Mouse (Mus musculus): ENCODE results near the gene Ddb1. TPM values are rescaled to one million over a fixed set of nuclear protein-coding genes. Genes with fewer than 3 reads are reported as not detected.

Gene Ddb1
- total RNA-seq, 1 experiment from 2014 or later: 253 TPM

DNA sequence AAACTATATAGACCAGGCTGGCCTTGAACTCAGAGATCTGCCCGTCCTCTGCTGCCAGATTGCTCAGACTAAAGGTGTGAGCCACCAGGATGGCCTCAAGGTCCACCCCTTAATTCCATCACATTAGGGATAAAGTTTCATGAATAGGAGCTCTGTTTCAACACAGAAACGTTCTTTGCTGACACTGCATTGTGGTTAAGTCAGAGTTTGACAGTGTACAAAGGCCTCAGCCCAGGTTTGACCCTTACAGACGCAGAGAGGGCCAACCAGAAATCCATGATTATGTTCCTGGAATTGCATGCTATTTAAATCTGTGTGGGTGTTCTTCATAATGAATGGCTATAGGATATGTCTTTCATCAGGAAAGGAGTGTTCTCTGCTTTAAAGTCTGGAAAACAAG is 14.8 kb upstream of the Ddb1 start:
- DNase-seq: no peak

DNA sequence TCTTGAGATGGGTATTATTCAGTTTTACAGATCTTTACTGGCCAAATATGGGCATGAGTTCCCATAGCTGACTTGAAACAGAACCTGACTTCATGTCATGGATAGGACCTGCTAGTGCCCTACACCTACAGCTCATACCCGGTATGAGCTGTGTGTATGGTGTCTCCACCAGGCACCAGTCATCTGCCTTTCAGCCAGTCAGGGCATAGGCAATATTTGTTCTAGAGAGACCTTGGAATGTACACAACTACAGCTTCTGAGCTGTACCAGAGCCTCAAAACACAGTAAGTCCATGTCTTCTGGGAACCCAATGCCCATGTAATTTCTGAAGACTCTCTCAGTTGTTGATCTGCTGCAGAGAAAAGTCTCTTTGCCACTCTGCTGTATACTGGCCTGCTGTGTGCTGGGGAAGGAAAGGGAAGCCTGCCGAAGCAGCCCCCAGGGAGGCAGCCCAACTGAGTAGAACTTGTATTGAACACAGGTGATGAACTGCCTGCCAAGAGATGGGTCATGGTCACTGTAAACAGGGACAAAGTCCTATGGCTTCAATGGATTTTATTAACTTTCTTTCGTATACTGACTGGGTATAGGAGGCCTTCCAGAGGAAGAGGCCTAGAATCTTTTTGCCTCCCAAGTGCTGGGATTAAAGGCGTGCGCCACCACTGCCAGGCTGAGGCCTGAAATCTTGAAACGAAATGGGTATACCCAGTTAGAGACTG is 13.3 kb upstream of the Ddb1 start:
- no peak for DNase-seq

- DNase-seq: peak; percentile 44
These were observed 6.9 kb upstream of the Ddb1 start for GRCm38 (mm10) chr19:10598188-10598587.

DNA sequence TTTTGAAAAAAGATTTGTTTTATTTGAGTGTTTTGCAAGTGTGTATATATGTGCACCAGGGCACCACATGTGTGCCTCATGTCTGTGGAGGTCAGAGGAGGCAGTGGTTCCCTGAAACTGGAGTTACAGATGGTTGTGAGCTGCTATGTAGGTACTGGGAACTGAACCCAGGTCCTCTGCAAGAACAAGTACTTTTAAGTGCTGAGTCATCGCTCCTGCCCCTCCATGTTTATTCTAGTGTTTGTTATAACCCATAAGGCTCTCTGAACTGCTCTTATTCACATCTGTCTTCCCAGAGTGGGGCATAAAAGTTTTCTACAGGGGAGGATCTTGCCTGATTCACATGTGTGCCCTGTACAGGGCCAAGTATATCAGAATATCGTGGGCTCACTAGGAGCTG is 5.5 kb upstream of the Ddb1 start:
- DNase-seq: no peak

- no peak for DNase-seq
These were observed 2.8 kb upstream of the Ddb1 start for GRCm38 (mm10) chr19:10602247-10602769.

DNA sequence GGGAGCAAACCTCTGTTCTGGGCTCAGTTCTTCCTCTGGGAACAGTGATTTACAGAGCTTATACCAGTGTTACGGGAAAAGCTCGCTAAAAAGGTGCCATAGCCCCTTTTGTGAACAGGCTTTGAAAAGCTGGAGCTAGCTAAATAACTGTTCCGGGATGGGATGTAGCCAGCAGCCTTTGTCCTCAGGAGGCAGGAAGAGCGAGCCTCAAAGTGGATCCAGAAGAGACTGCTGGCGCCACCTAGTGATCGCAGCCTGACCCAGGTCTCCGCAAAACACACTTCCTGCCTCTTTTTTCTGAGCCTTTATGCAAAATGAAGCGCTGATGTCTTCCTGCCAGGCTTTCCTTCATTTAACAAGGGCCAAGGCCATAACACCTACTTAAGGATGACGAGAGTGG is 2.3 kb upstream of the Ddb1 start:
- DNase-seq: peak; percentile 93

GRCm38 (mm10) chr19:10603660-10604523 is 1.2 kb upstream of the Ddb1 start:
- DNase-seq: no peak

DNA sequence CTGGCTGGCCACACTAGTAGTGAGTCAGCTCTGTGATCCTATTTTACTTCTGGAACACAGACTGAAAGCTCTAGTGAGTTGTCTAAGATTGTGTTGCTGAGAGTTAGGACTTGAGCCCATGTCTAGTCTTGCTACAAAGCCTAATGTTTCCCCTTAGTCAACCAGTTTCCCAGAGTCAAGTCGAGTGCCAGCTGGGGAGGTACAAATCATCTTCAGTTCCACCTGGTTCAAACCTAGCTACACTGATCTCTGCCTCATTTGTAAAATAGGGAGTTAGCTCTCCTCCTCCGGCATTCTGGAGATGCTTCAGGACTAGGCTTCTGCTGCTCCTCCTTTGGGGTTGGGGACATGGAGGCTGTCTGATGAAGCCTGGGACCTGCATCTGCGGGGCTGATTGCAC is 593 bp upstream of the Ddb1 start:
- DNase-seq: no peak

- DNase-seq: peak; percentile 32
These were observed 935 bp downstream of the Ddb1 start for GRCm38 (mm10) chr19:10605901-10606622.

DNA sequence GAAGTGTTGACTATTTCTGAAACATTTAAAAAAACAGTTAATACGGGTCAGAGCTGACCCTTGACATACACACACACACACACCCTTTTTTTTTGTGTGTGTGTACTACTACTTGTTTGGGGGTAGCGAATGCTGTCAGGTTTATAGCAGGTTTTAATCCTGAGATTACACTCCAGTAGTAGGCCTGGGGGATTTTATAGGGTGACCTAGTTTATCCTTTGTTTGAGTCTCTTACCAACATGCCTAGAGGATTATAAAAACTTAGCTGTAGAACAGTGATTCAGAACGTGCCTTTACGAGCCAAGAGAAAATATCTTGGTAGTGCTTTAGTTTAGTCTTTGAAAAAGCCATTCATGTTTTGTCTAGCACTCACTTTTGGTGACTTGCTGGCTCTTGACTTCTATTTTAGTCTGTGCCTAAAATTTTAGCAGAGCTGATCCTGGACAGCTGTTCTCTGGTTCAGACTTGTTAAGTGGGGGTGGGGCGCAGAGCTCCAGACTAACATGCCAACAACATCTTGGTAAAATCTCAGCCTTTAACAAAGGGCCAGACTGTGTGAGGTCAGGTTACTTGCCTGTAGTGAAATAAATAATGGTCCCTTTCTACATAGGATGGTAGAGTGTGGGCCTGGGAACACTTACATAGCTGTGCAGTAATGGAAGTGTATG is 3.6 kb downstream of the Ddb1 start:
- DNase-seq: no peak

DNA sequence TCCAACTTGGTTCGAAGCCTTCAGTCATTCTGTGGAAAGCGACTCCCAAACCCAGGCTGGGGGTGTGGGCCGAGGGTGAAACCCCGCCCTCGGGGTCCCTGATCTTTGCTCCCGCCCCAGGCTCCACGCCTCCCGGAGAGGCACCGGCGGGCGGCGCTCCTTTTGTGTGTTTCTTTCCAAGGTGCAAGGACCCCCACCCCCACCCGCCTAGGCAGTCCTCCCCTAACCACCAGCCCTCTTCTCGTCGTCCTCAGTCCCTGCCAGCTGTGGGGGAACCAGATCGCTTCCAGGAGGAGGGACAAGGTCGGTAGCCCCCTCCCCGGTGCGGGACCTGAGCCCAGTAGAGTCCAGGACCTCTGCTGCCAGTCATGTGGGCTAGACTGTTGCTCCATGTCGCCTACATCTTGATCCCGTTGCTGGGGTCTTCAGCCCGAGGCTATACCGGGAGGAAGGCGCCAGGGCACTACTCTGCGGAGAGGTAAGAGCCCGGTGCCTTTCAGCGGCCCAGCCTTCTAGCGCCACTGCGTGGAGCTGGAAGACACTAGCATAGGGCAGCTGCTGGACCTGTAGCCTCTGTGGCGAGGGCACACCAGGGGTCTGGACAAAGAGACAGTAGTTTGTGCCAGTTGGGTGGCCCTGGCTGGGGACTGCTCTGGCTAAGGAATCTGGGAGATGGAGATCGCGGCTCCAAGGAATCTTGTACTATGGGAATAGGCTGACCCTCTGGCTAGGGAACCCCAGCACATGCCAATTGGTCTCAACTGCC is 29.2 kb downstream of the Ddb1 start, which contains the start of gene Vwce:
TSS of gene Vwce (plus strand) at position 108 of the 766 bp plus-strand sequence.
- peak; percentile 74 for DNase-seq

GRCm38 (mm10) chr19:10634872-10635318 is 29.8 kb downstream of the Ddb1 start:
- DNase-seq: peak; percentile 83

DNA sequence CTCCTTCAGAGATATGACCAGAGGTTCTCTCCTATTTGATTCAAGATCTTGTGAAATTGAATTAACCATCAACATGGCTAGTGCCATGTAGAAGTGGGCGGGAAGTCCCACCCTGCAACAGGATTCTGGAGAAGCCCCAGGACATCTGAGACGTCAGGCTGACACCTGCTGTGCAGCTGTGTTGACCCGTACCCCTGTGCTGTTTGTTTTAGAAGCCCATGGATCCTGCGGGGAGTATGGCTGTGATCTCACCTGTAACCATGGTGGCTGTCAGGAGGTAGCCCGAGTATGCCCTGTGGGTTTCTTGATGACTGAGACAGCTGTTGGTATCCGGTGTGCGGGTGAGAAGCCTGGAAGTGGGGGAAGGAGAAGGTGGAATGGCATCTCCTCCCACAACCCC is 32.7 kb downstream of the Ddb1 start:
- DNase-seq: no peak

GRCm38 (mm10) chr19:10640080-10640479 is 35.0 kb downstream of the Ddb1 start:
- DNase-seq: no peak

DNA sequence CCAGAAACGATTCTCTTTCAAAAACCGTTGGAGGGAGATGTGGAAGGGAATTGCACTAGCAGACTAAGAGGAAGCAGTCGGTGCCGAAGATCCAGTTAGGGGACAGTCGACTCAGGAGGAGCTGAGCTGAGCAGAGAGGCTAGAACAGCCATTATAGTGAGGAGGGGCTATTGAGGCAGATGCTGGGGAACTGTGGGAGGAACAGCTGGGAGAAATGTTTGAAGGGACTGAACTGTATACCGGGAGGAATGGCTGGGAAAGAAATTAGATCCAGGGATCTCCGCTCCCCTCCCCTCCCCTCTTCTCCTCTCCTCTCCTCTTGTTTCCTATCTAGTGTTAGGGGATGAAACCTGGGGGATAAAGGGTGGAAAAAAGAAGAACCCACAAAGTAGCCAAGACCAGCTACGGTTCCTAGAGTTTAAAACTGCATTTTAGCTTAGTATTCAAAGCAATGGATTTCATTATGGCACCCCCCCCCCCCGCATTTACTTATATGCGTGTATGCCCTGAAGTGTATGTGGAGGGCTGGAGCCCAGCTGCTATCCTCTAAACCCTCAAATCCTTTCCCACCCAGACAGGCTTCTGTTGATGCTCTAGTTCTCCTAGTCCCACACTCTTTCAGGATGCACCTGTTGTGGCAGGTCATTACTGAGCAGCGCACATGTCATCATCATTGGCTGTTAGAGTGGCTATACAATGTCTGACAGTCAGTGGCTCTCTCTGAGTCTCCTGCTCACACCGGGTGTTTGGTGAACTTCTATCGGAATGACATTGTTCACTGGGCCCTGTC is 35.7 kb downstream of the Ddb1 start:
- DNase-seq: no peak

DNA sequence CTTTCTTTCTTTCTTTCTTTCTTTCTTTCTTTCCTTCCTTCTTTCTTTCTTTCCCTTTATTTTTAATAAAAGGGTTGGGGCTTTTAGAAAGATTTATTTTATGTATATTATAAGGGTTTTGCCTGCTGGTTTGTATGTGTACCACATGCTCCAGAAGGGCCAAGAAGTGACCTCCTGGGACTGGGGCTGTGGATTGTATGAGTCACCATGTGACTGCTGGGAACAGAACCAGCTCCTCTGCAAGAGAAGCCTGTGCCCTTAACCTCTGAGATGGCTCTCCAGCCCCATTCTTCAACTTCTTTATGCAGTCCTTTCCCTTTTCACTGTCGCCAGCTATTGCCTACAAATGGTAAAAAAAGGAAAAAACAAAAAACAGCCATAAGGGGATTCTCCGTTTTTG is 40.5 kb downstream of the Ddb1 start:
- DNase-seq: peak; percentile 48

GRCm38 (mm10) chr19:10648156-10648555 is 43.0 kb downstream of the Ddb1 start:
- no peak for DNase-seq

- DNase-seq: no peak
These were observed 50.9 kb downstream of the Ddb1 start for GRCm38 (mm10) chr19:10656058-10656457.

GRCm38 (mm10) chr19:10657742-10658141 is 52.6 kb downstream of the Ddb1 start:
- no peak for DNase-seq

GRCm38 (mm10) chr19:10658406-10658805 is 53.3 kb downstream of the Ddb1 start:
- DNase-seq: no peak
